Mouse (Mus musculus): ENCODE data around the gene Snapin. TPM values are rescaled to one million over a fixed set of nuclear protein-coding genes. Genes with fewer than 3 reads are reported as not detected.

Gene Snapin
- polyA plus RNA-seq, 1 experiment from 2014 or later = 79.6 TPM

DNA sequence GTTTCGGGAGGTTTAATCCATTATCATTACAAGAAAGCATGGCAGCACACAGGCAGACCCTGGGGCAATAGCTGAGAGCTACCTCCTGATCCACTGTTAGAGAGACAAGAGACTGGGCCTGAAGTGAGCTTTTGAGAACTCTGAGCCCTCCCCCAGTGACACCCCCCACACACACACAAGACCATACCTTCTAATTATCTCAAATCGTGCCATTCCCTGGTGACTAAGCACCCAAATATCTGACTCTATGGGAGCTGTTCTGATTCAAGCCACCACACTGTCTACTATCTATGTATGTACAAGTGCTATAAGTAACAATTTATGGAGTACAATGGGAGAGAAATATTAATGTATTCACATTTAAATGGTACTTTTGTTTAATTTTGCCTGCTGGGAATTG lies 50.1 kb downstream of the Snapin start:
- Histone ChIP-seq H3K4me2 (ENCODE audit: low read depth, low read length) (no peak overlapping the region), H3K27me3 (replicated peaks; ENCODE audit: control insufficient read depth, insufficient read depth, low read length) (no peaks in the 10 kb centered on the region), H3K27ac (replicated peaks; ENCODE audit: low read depth, low read length) (no peak overlapping the region), H3K4me1 (ENCODE audit: control insufficient read depth, insufficient read depth, low read length) (peaks cover 2% of the 10 kb centered on the region; the same call in 1 of the 2 replicates), H3K36me3 (ENCODE audit: control insufficient read depth, insufficient read depth, low read length) (no peaks in the 10 kb centered on the region), H3K9ac (ENCODE audit: low read depth, low read length) (no peak overlapping the region), H3K9me3 (ENCODE audit: control insufficient read depth, low read length) (no peaks in the 10 kb centered on the region), H3K4me3 (ENCODE audit: low read depth, low read length) (no peak overlapping the region)
- 75% methylated on average over 2 of the region's 2 CpGs for WGBS
- DNase-seq (ENCODE audit: low spot score) (no peak), ATAC-seq (ENCODE audit: low read depth) (no peak)

Other genes with a start within 250 kb of the Snapin start
- gene Creb3l4, start 247.5 kb downstream of the Snapin start, polyA plus RNA-seq (2014; fragmentation: Nextera tagmentation; extraction: Ambion mirVana) = 5.2 and 6.1 TPM in 2 replicates
- 88.1 and 90.9 TPM in 2 replicates for gene Slc39a1, start 242.9 kb downstream of the Snapin start, polyA plus RNA-seq (2014; fragmentation: Nextera tagmentation; extraction: Ambion mirVana)
- 14.2 and 14.4 TPM in 2 replicates for gene Crtc2, start 236.9 kb downstream of the Snapin start, polyA plus RNA-seq (2014; fragmentation: Nextera tagmentation; extraction: Ambion mirVana)
- gene Dennd4b, start 225.8 kb downstream of the Snapin start, polyA plus RNA-seq (2014; fragmentation: Nextera tagmentation; extraction: Ambion mirVana) = 4.1 and 4.7 TPM in 2 replicates
- gene Gatad2b, start 197.9 kb downstream of the Snapin start, polyA plus RNA-seq (2014; fragmentation: Nextera tagmentation; extraction: Ambion mirVana) = 13.2 and 13.4 TPM in 2 replicates
- 24.3 and 26.2 TPM in 2 replicates for gene Slc27a3, start 101.1 kb downstream of the Snapin start, polyA plus RNA-seq (2014; fragmentation: Nextera tagmentation; extraction: Ambion mirVana)
- gene Ints3, start 57.4 kb downstream of the Snapin start, polyA plus RNA-seq (2014; fragmentation: Nextera tagmentation; extraction: Ambion mirVana) = 26.0 and 31.8 TPM in 2 replicates
- gene Npr1, start 25.2 kb downstream of the Snapin start, polyA plus RNA-seq (2014; fragmentation: Nextera tagmentation; extraction: Ambion mirVana) = 6.7 and 8.2 TPM in 2 replicates
- gene Ilf2, start 14.9 kb downstream of the Snapin start, polyA plus RNA-seq (2014; fragmentation: Nextera tagmentation; extraction: Ambion mirVana) = 137 and 166 TPM in 2 replicates
- 92.1 and 98.4 TPM in 2 replicates for gene Chtop, start 18.5 kb upstream of the Snapin start, polyA plus RNA-seq (2014; fragmentation: Nextera tagmentation; extraction: Ambion mirVana)
- gene S100a1, start 23.4 kb upstream of the Snapin start, polyA plus RNA-seq (2014; fragmentation: Nextera tagmentation; extraction: Ambion mirVana) = 37.2 and 49.6 TPM in 2 replicates
- gene S100a13, start 23.4 kb upstream of the Snapin start, polyA plus RNA-seq (2014; fragmentation: Nextera tagmentation; extraction: Ambion mirVana) = 40.8 and 45.8 TPM in 2 replicates
- gene S100a14, start 35.8 kb upstream of the Snapin start, polyA plus RNA-seq (2014; fragmentation: Nextera tagmentation; extraction: Ambion mirVana) = 15.6 and 21.5 TPM in 2 replicates
- 182 and 201 TPM in 2 replicates for gene S100a16, start 46.2 kb upstream of the Snapin start, polyA plus RNA-seq (2014; fragmentation: Nextera tagmentation; extraction: Ambion mirVana)
- 5.2 and 7.9 TPM in 2 replicates for gene S100a3, start 69.5 kb upstream of the Snapin start, polyA plus RNA-seq (2014; fragmentation: Nextera tagmentation; extraction: Ambion mirVana)
- not detected in 2 replicates for gene S100a2, start 99.2 kb upstream of the Snapin start, polyA plus RNA-seq (2014; fragmentation: Nextera tagmentation; extraction: Ambion mirVana)
- gene Gm42674, start 110.9 kb upstream of the Snapin start, polyA plus RNA-seq (2014; fragmentation: Nextera tagmentation; extraction: Ambion mirVana) = not detected in 2 replicates
- 16.8 and 22.9 TPM in 2 replicates for gene S100a4, start 112.7 kb upstream of the Snapin start, polyA plus RNA-seq (2014; fragmentation: Nextera tagmentation; extraction: Ambion mirVana)
- 1.6 TPM in 1 of 2 replicates, not detected in the other for gene S100a5, start 117.5 kb upstream of the Snapin start, polyA plus RNA-seq (2014; fragmentation: Nextera tagmentation; extraction: Ambion mirVana)
- 190 and 334 TPM in 2 replicates for gene S100a6, start 121.8 kb upstream of the Snapin start, polyA plus RNA-seq (2014; fragmentation: Nextera tagmentation; extraction: Ambion mirVana)
- 0.84 TPM in 1 of 2 replicates, not detected in the other for gene S100a7a, start 163.0 kb upstream of the Snapin start, polyA plus RNA-seq (2014; fragmentation: Nextera tagmentation; extraction: Ambion mirVana)
- 46.0 and 58.1 TPM in 2 replicates for gene S100a8, start 177.9 kb upstream of the Snapin start, polyA plus RNA-seq (2014; fragmentation: Nextera tagmentation; extraction: Ambion mirVana)
- 30.1 and 39.1 TPM in 2 replicates for gene S100a9, start 204.7 kb upstream of the Snapin start, polyA plus RNA-seq (2014; fragmentation: Nextera tagmentation; extraction: Ambion mirVana)
- gene Pglyrp4, start 235.9 kb upstream of the Snapin start, polyA plus RNA-seq (2014; fragmentation: Nextera tagmentation; extraction: Ambion mirVana) = 0.13 and 0.22 TPM in 2 replicates